In genomic region chr15:67902982-67903381, GRCm38 (mm10) we compare ENCODE assay signal across 17 mouse cellular contexts.
DNase-seq lines count a peak whose midpoint lies in the region; ATAC-seq and TF ChIP-seq lines count a peak whose summit lies in the region.
"Had no signal": no experiment of that assay in that cellular context is flagged by ENCODE, and none has a peak within 500 bp of the region (broad histone marks: within the 10 kb centered on the region; RNA-seq: fewer than 3 reads in every experiment).

No protein-coding gene starts in this region.

- ATAC-seq in kidney, embryonic 16.5 days (ENCODE audit: low FRiP score, low TSS enrichment): no peak
- no peak for ATAC-seq in hindbrain, postnatal 0 days
- ATAC-seq: CD4-positive, CD25-positive, alpha-beta regulatory T cell, adult 4 months had no signal

- DNase-seq in kidney, adult 2 months: peak; percentile 6
- peak; percentile 7 for DNase-seq in CH12.LX (ENCODE audit: extremely low read depth)
- DNase-seq in brain, adult 2 months (ENCODE audit: low read depth, low spot score): peak; percentile 31
- DNase-seq in lung, postnatal 36 days: peak; percentile 51
- DNase-seq in yolk sac, embryonic 10.5 days (ENCODE audit: low spot score): no peak
- no peak for DNase-seq in hindbrain, postnatal 0 days (ENCODE audit: low spot score)
- no peak for DNase-seq in frontal cortex, postnatal 36 days (ENCODE audit: low spot score in 2 of 2)
- DNase-seq: cerebellum, postnatal 25 days; kidney, adult 8-10 months; liver, embryonic 13.5 days; right cerebral cortex, postnatal 25 days had no signal

- in situ Hi-C loops in CH12.LX (cut with MboI; ENCODE audit: low pct_ligation_motif_present, low pct_unique_long_range_greater_than_20kb, low sequenced_read_pairs): no loop called here

- H3K9me3 ChIP-seq in kidney, embryonic 16.5 days (ENCODE audit: low read length): no peaks in the 10 kb centered on the region
- no peaks in the 10 kb centered on the region for H3K9me3 ChIP-seq in CH12.LX (replicated peaks; ENCODE audit: low read length)
- H3K9me3 ChIP-seq in hindbrain, postnatal 0 days (ENCODE audit: low read length): no peaks in the 10 kb centered on the region
- H3K9me3 ChIP-seq: embryonic facial prominence, embryonic 12.5 days; forebrain, embryonic 10.5 days; hindbrain, embryonic 15.5 days; liver, embryonic 13.5 days; midbrain, embryonic 10.5 days had no signal

- no peak for TF ChIP-seq EP300 in CH12.LX (IDR thresholded peaks at IDR 0.05; ENCODE audit: low read length)

- TF ChIP-seq RAD21 in CH12.LX (IDR thresholded peaks at IDR 0.05; ENCODE audit: low read depth, low read length): no peak

- TF ChIP-seq POLR2A in kidney, adult 2 months (IDR thresholded peaks at IDR 0.05; ENCODE audit: low read depth, low read length): no peak
- no peak for TF ChIP-seq POLR2A in CH12.LX (IDR thresholded peaks at IDR 0.05; ENCODE audit: low read depth, low read length)

- no peak overlapping the region for H3K4me3 ChIP-seq in kidney, adult 2 months (ENCODE audit: insufficient read depth, low read depth, low read length)
- no peak overlapping the region for H3K4me3 ChIP-seq in kidney, embryonic 16.5 days (ENCODE audit: low read length)
- H3K4me3 ChIP-seq in CH12.LX (replicated peaks in 1 of 3; ENCODE audit: low read depth in 2 of 3, low read length in 2 of 3, poor library complexity in 1 of 3): no peak overlapping the region
- no peak overlapping the region for H3K4me3 ChIP-seq in hindbrain, postnatal 0 days (ENCODE audit: low read length)
- H3K4me3 ChIP-seq: embryonic facial prominence, embryonic 12.5 days; forebrain, embryonic 10.5 days; hindbrain, embryonic 15.5 days; liver, embryonic 13.5 days; midbrain, embryonic 10.5 days had no signal

- H3K79me2 ChIP-seq in CH12.LX (replicated peaks; ENCODE audit: control insufficient read depth, extremely low read depth, insufficient read depth, poor library complexity, severe bottlenecking): no peaks in the 10 kb centered on the region

- no peak overlapping the region for H3K4me2 ChIP-seq in kidney, embryonic 16.5 days (replicated peaks; ENCODE audit: low read depth, low read length)
- no peak overlapping the region for H3K4me2 ChIP-seq in CH12.LX (ENCODE audit: insufficient read depth, low read depth, poor library complexity, severe bottlenecking)
- H3K4me2 ChIP-seq in hindbrain, postnatal 0 days (ENCODE audit: low read depth, low read length): no peak overlapping the region
- H3K4me2 ChIP-seq: embryonic facial prominence, embryonic 12.5 days; hindbrain, embryonic 15.5 days; liver, embryonic 13.5 days had no signal

- no peaks in the 10 kb centered on the region for H3K36me3 ChIP-seq in kidney, adult 2 months (ENCODE audit: control insufficient read depth, insufficient read depth, low read length)
- H3K36me3 ChIP-seq in kidney, embryonic 16.5 days (ENCODE audit: insufficient read depth, low read length): no peaks in the 10 kb centered on the region
- H3K36me3 ChIP-seq in CH12.LX (replicated peaks in 1 of 2; ENCODE audit: control insufficient read depth in 1 of 2, insufficient read depth in 1 of 2, low read length in 1 of 2): no peaks in the 10 kb centered on the region
- H3K36me3 ChIP-seq in hindbrain, postnatal 0 days (ENCODE audit: insufficient read depth, low read length): no peaks in the 10 kb centered on the region
- H3K36me3 ChIP-seq: embryonic facial prominence, embryonic 12.5 days; forebrain, embryonic 10.5 days; hindbrain, embryonic 15.5 days; liver, embryonic 13.5 days; midbrain, embryonic 10.5 days had no signal

- no peaks in the 10 kb centered on the region for H3K27me3 ChIP-seq in kidney, adult 2 months (replicated peaks; ENCODE audit: control insufficient read depth, insufficient read depth, low read length)
- no peaks in the 10 kb centered on the region for H3K27me3 ChIP-seq in kidney, embryonic 16.5 days (ENCODE audit: insufficient read depth, low read length)
- no peaks in the 10 kb centered on the region for H3K27me3 ChIP-seq in CH12.LX (replicated peaks)
- no peaks in the 10 kb centered on the region for H3K27me3 ChIP-seq in hindbrain, postnatal 0 days (ENCODE audit: insufficient read depth, low read length)
- H3K27me3 ChIP-seq: embryonic facial prominence, embryonic 12.5 days; hindbrain, embryonic 15.5 days; liver, embryonic 13.5 days had no signal

- H3K4me1 ChIP-seq in kidney, adult 2 months (ENCODE audit: control insufficient read depth, insufficient read depth, low read length): no peaks in the 10 kb centered on the region
- no peaks in the 10 kb centered on the region for H3K4me1 ChIP-seq in kidney, embryonic 16.5 days (ENCODE audit: insufficient read depth, low read length)
- peaks cover 2 to 6% of the 10 kb centered on the region in 2 experiments; a peak in 2 of 4 replicates for H3K4me1 ChIP-seq in CH12.LX (ENCODE audit: control insufficient read depth in 1 of 2, insufficient read depth in 2 of 2)
- peaks cover 4% of the 10 kb centered on the region; the same call in 1 of the 2 replicates for H3K4me1 ChIP-seq in hindbrain, postnatal 0 days (ENCODE audit: insufficient read depth, low read length)
- H3K4me1 ChIP-seq: embryonic facial prominence, embryonic 12.5 days; forebrain, embryonic 10.5 days; liver, embryonic 13.5 days; midbrain, embryonic 10.5 days had no signal

- H3K27ac ChIP-seq in kidney, adult 2 months (ENCODE audit: insufficient read depth, low read depth, low read length): no peak overlapping the region
- H3K27ac ChIP-seq in kidney, embryonic 16.5 days (ENCODE audit: low read length): no peak overlapping the region
- no peak overlapping the region for H3K27ac ChIP-seq in CH12.LX (ENCODE audit: insufficient read depth, low read depth)
- no peak overlapping the region for H3K27ac ChIP-seq in hindbrain, postnatal 0 days
- H3K27ac ChIP-seq: embryonic facial prominence, embryonic 12.5 days; forebrain, embryonic 10.5 days; hindbrain, embryonic 15.5 days; liver, embryonic 13.5 days; midbrain, embryonic 10.5 days had no signal

- TF ChIP-seq CTCF in kidney, adult 2 months (conservative IDR thresholded peaks at IDR 0.05; ENCODE audit: insufficient read depth, insufficient read length, low read depth, low read length): no peak
- TF ChIP-seq CTCF in CH12.LX (conservative IDR thresholded peaks at IDR 0.05 in 1 of 2, IDR thresholded peaks at IDR 0.05 in 1 of 2; ENCODE audit: low read depth in 2 of 2, low read length in 2 of 2): no peak
- TF ChIP-seq CTCF in hindbrain, postnatal 0 days (IDR thresholded peaks at IDR 0.05; ENCODE audit: low read depth): no peak

- dilution Hi-C loops in CH12.LX (cut with MboI; ENCODE audit: extremely low pct_ligation_motif_present, extremely low pct_unique_long_range_greater_than_20kb, low sequenced_read_pairs): no loop called here

- 90% methylated on average over 2 of the region's 2 CpGs for WGBS in kidney, adult 2 months
- 96% methylated on average over 2 of the region's 2 CpGs for WGBS in kidney, embryonic 16.5 days
- 93% methylated on average over 2 of the region's 2 CpGs for WGBS in hindbrain, postnatal 0 days

- no peak overlapping the region for H3K9ac ChIP-seq in kidney, embryonic 16.5 days (replicated peaks; ENCODE audit: low read length)
- no peak overlapping the region for H3K9ac ChIP-seq in CH12.LX (ENCODE audit: insufficient read depth, low read depth)
- no peak overlapping the region for H3K9ac ChIP-seq in hindbrain, postnatal 0 days (replicated peaks; ENCODE audit: low read length)
- H3K9ac ChIP-seq: embryonic facial prominence, embryonic 12.5 days; hindbrain, embryonic 15.5 days; liver, embryonic 13.5 days had no signal

TF ChIP-seq in CH12.LX, 34 proteins besides CTCF, POLR2A, EP300 and RAD21:
- TF ChIP-seq IRF4 (IDR thresholded peaks at IDR 0.05; ENCODE audit: low read depth, low read length): no peak
- no peak for TF ChIP-seq GABPA (IDR thresholded peaks at IDR 0.05; ENCODE audit: insufficient replicate concordance, low read depth, low read length)
- TF ChIP-seq ELF1 (IDR thresholded peaks at IDR 0.05; ENCODE audit: low read depth, low read length): no peak
- TF ChIP-seq CHD1 (IDR thresholded peaks at IDR 0.05; ENCODE audit: low read depth, low read length): no peak
- no peak for TF ChIP-seq NELFE (IDR thresholded peaks at IDR 0.05; ENCODE audit: low read depth, low read length)
- TF ChIP-seq PAX5 (IDR thresholded peaks at IDR 0.05; ENCODE audit: low read length): no peak
TF ChIP-seq in CH12.LX: peak in this region for 0.

Comparison
In these comparisons a context has a peak if more than half of its experiments do, and no peak if none do; other contexts are left out.
1. DNase-seq: peak in kidney, adult 2 months (single experiment), CH12.LX (single experiment), brain, adult 2 months (single experiment) and lung, postnatal 36 days (single experiment); none in yolk sac, embryonic 10.5 days (single experiment), hindbrain, postnatal 0 days (single experiment) and frontal cortex, postnatal 36 days (0 of 2).